8 mouse cellular contexts compared by ENCODE assay signal in genomic region chr7:98102488-98102887, GRCm38 (mm10). TPM values are rescaled to one million over a fixed set of nuclear protein-coding genes. Genes with fewer than 3 reads are reported as not detected.
DNase-seq lines count a peak whose midpoint lies in the region; ATAC-seq lines count a peak whose summit lies in the region.

No protein-coding gene starts in this region.

- 90% methylated on average over 11 of the region's 11 CpGs for WGBS in heart, embryonic 14.5 days
- WGBS in embryonic facial prominence, embryonic 12.5 days = 95% methylated on average over 11 of the region's 11 CpGs
- WGBS in midbrain, embryonic 15.5 days = 95% methylated on average over 11 of the region's 11 CpGs

- no peak overlapping the region for H3K4me3 ChIP-seq in heart, embryonic 14.5 days (ENCODE audit: control insufficient read depth in 1 of 2, insufficient read depth in 1 of 2, low read depth in 1 of 2, low read length in 2 of 2)
- H3K4me3 ChIP-seq in embryonic facial prominence, embryonic 12.5 days = no peak overlapping the region
- peak overlapping the region; percentile 29; the same call in 1 of the 2 replicates for H3K4me3 ChIP-seq in midbrain, embryonic 15.5 days

- ATAC-seq in heart, embryonic 14.5 days (ENCODE audit: insufficient number of reproducible peaks, insufficient read depth, low FRiP score, low read depth) = no peak
- ATAC-seq in embryonic facial prominence, embryonic 12.5 days (ENCODE audit: insufficient number of reproducible peaks, insufficient read depth, low FRiP score, low TSS enrichment) = no peak
- ATAC-seq in inflammation-experienced regulatory T-cells, adult 6 months = peak; percentile 8
- peak; percentile 57 for ATAC-seq in midbrain, embryonic 15.5 days (replicated peaks)

- H3K9me3 ChIP-seq in heart, embryonic 14.5 days (ENCODE audit: control insufficient read depth, low read length) = no peaks in the 10 kb centered on the region; the same call in 1 of the 2 replicates
- H3K9me3 ChIP-seq in embryonic facial prominence, embryonic 12.5 days = no peaks in the 10 kb centered on the region
- no peaks in the 10 kb centered on the region for H3K9me3 ChIP-seq in midbrain, embryonic 15.5 days

- peak overlapping the region; percentile 64 for H3K4me2 ChIP-seq in heart, embryonic 14.5 days (ENCODE audit: low read length)
- H3K4me2 ChIP-seq in embryonic facial prominence, embryonic 12.5 days (replicated peaks) = no peak overlapping the region
- peak overlapping the region; percentile 50 for H3K4me2 ChIP-seq in midbrain, embryonic 15.5 days

- no peaks in the 10 kb centered on the region for H3K27me3 ChIP-seq in heart, embryonic 14.5 days (ENCODE audit: control insufficient read depth, insufficient read depth, low read length)
- H3K27me3 ChIP-seq in embryonic facial prominence, embryonic 12.5 days = no peaks in the 10 kb centered on the region
- no peaks in the 10 kb centered on the region for H3K27me3 ChIP-seq in midbrain, embryonic 15.5 days (replicated peaks)

- H3K27ac ChIP-seq in heart, embryonic 14.5 days (replicated peaks in 1 of 2; ENCODE audit: control insufficient read depth in 1 of 2, insufficient read depth in 1 of 2, low read depth in 2 of 2, low read length in 2 of 2) = peak overlapping the region in 1 of 2 experiments; percentile 73; a peak in 2 of 4 replicates
- H3K27ac ChIP-seq in embryonic facial prominence, embryonic 12.5 days = 0 out of 2 replicates have a peak overlapping the region, but pooled peaks have one; percentile 18
- H3K27ac ChIP-seq in midbrain, embryonic 15.5 days = 0 out of 2 replicates have a peak overlapping the region, but pooled peaks have one; percentile 74

- peak overlapping the region; percentile 71 for H3K9ac ChIP-seq in heart, embryonic 14.5 days (ENCODE audit: low read length)
- peak overlapping the region; percentile 53 for H3K9ac ChIP-seq in embryonic facial prominence, embryonic 12.5 days
- H3K9ac ChIP-seq in midbrain, embryonic 15.5 days = 0 out of 2 replicates have a peak overlapping the region, but pooled peaks have one; percentile 50

- H3K36me3 ChIP-seq in heart, embryonic 14.5 days (ENCODE audit: control insufficient read depth, insufficient read depth, low read length) = peaks cover under 1% of the 10 kb centered on the region; the same call in 1 of the 2 replicates
- H3K36me3 ChIP-seq in embryonic facial prominence, embryonic 12.5 days = peaks cover 6% of the 10 kb centered on the region; the same call in 1 of the 2 replicates
- H3K36me3 ChIP-seq in midbrain, embryonic 15.5 days (replicated peaks) = 0 out of 2 replicates have a peak, but pooled peaks cover 1% of the 10 kb centered on the region

- DNase-seq in heart, adult 18-20 months = no peak
- DNase-seq in left cerebral cortex, adult 11 months (ENCODE audit: low spot score) = no peak
- no peak for DNase-seq in left cerebral cortex, postnatal 36 days (ENCODE audit: low spot score in 2 of 2)
- no peak for DNase-seq in gastrocnemius, adult 18-20 months (ENCODE audit: low spot score)

- H3K4me1 ChIP-seq in heart, embryonic 14.5 days (ENCODE audit: control insufficient read depth in 2 of 2, insufficient read depth in 2 of 2, low read length in 2 of 2) = peaks cover 23 to 26% of the 10 kb centered on the region in 2 experiments
- H3K4me1 ChIP-seq in embryonic facial prominence, embryonic 12.5 days = 0 out of 2 replicates have a peak, but pooled peaks cover 5% of the 10 kb centered on the region
- peaks cover 21% of the 10 kb centered on the region for H3K4me1 ChIP-seq in midbrain, embryonic 15.5 days

- intact Hi-C loops in left cerebral cortex, postnatal 36 days (cut with DNase I) = no loop called here

RNA-seq across cellular contexts. Expression of gene Myo7a, which starts 16.8 kb away (rescaled TPM):
- 5.3 and 7.6 TPM in 2 replicates for polyA plus RNA-seq in heart, embryonic 14.5 days (2014; fragmentation: Nextera tagmentation; extraction: Ambion mirVana)
- 1 to 10 TPM; 3.9 to 5.2 TPM for total RNA-seq in heart, adult 18-20 months (2021)
- 14.0 and 16.1 TPM in 2 replicates for polyA plus RNA-seq in embryonic facial prominence, embryonic 12.5 days (2016; fragmentation: Nextera tagmentation; extraction: Ambion mirVana)
- 1 to 10 TPM; 1.4 to 2.1 (median 1.7) TPM for polyA plus RNA-seq in inflammation-experienced regulatory T-cells, adult 6 months (2017; shearing (Covaris generic))
- polyA plus RNA-seq in midbrain, embryonic 15.5 days (2015; fragmentation: Nextera tagmentation; extraction: Ambion mirVana) = 20.6 and 23.8 TPM in 2 replicates
- total RNA-seq in left cerebral cortex, postnatal 36 days (2021) = 10 to 100 TPM; 11.4 to 11.5 TPM
- 1 to 10 TPM; 1.2 to 2.3 TPM for total RNA-seq in gastrocnemius, adult 18-20 months (2021)

RNA-seq across cellular contexts. Expression of gene Omp, which starts 42.8 kb away (rescaled TPM):
- 0.09 TPM in 2 replicates for polyA plus RNA-seq in heart, embryonic 14.5 days (2014; fragmentation: Nextera tagmentation; extraction: Ambion mirVana)
- total RNA-seq in heart, adult 18-20 months (2021) = not detected
- polyA plus RNA-seq in embryonic facial prominence, embryonic 12.5 days (2016; fragmentation: Nextera tagmentation; extraction: Ambion mirVana) = 0.43 and 0.46 TPM in 2 replicates
- not detected for polyA plus RNA-seq in inflammation-experienced regulatory T-cells, adult 6 months (2017; shearing (Covaris generic))
- polyA plus RNA-seq in midbrain, embryonic 15.5 days (2015; fragmentation: Nextera tagmentation; extraction: Ambion mirVana) = 0.33 and 0.37 TPM in 2 replicates
- under 1 TPM; 0.57 to 0.79 TPM for total RNA-seq in left cerebral cortex, postnatal 36 days (2021)
- under 1 TPM in 1 of 2 experiments, not detected in 1; 0.09 TPM for total RNA-seq in gastrocnemius, adult 18-20 months (2021)

Comparison
In these comparisons a context has a peak if more than half of its experiments do, and no peak if none do; other contexts are left out.
1. ATAC-seq: peak in inflammation-experienced regulatory T-cells, adult 6 months (single experiment) and midbrain, embryonic 15.5 days (single experiment); none in heart, embryonic 14.5 days (single experiment) and embryonic facial prominence, embryonic 12.5 days (single experiment).
2. Peak in every context shown above with its lines, with median percentiles within 50 percentile points of each other: H3K9ac ChIP-seq.